Mouse (Mus musculus) embryo, embryonic 10.5 days (tissue): Measurements from ENCODE around the gene Lpp.

Experiments
- DNase-seq: peaks from one replicate; pipeline ENCODE4 v3.0.0-alpha.2; 2015; ENCODE audit warnings: low spot score

Gene Lpp

GRCm38 (mm10) chr16:24695062-24695461 is 301.8 kb downstream of the Lpp start:
- DNase-seq, result no peak

- DNase-seq, result no peak
Observed at GRCm38 (mm10) chr16:24704215-24704614, 310.9 kb downstream of the Lpp start.

GRCm38 (mm10) chr16:24723641-24724040 is 330.3 kb downstream of the Lpp start:
- DNase-seq, result no peak

GRCm38 (mm10) chr16:24732751-24733150 is 339.4 kb downstream of the Lpp start:
- no peak for DNase-seq

- DNase-seq, result no peak
Observed at GRCm38 (mm10) chr16:24733321-24733720, 340.0 kb downstream of the Lpp start.

- DNase-seq, result no peak
Observed at GRCm38 (mm10) chr16:24735754-24736153, 342.4 kb downstream of the Lpp start.

- no peak for DNase-seq
Observed at GRCm38 (mm10) chr16:24737362-24738057, 344.2 kb downstream of the Lpp start.

GRCm38 (mm10) chr16:24740714-24741113 is 347.4 kb downstream of the Lpp start:
- DNase-seq, result no peak

- DNase-seq, result no peak
Observed at GRCm38 (mm10) chr16:24749816-24750215, 356.5 kb downstream of the Lpp start.

GRCm38 (mm10) chr16:24756141-24756540 is 362.8 kb downstream of the Lpp start:
- DNase-seq, result no peak

- DNase-seq, result no peak
Observed at GRCm38 (mm10) chr16:24766051-24766450, 372.7 kb downstream of the Lpp start.

GRCm38 (mm10) chr16:24766596-24766995 is 373.3 kb downstream of the Lpp start:
- DNase-seq, result no peak

GRCm38 (mm10) chr16:24777053-24777452 is 383.7 kb downstream of the Lpp start:
- DNase-seq, result no peak

GRCm38 (mm10) chr16:24778432-24779274 is 385.3 kb downstream of the Lpp start:
- DNase-seq, result no peak

GRCm38 (mm10) chr16:24780545-24780944 is 387.2 kb downstream of the Lpp start:
- no peak for DNase-seq

- DNase-seq, result no peak
Observed at GRCm38 (mm10) chr16:24781922-24782321, 388.6 kb downstream of the Lpp start.

GRCm38 (mm10) chr16:24785651-24786050 is 392.3 kb downstream of the Lpp start:
- DNase-seq, result no peak

- DNase-seq, result no peak
Observed at GRCm38 (mm10) chr16:24788973-24789372, 395.7 kb downstream of the Lpp start.

- DNase-seq, result no peak
Observed at GRCm38 (mm10) chr16:24791387-24791786, 398.1 kb downstream of the Lpp start.

- DNase-seq, result no peak
Observed at GRCm38 (mm10) chr16:24791984-24792383, 398.7 kb downstream of the Lpp start.

GRCm38 (mm10) chr16:24792836-24793235 is 399.5 kb downstream of the Lpp start:
- DNase-seq, result no peak

GRCm38 (mm10) chr16:24794665-24795064 is 401.4 kb downstream of the Lpp start:
- no peak for DNase-seq

- DNase-seq, result no peak
Observed at GRCm38 (mm10) chr16:24801355-24801754, 408.0 kb downstream of the Lpp start.
